In genomic region chr7:44666462-44666861, GRCm38 (mm10) we compare ENCODE assay signal across 20 mouse cellular contexts. TPM values are rescaled to one million over a fixed set of nuclear protein-coding genes. Genes with fewer than 3 reads are reported as not detected.
DNase-seq lines count a peak whose midpoint lies in the region; ATAC-seq and TF ChIP-seq lines count a peak whose summit lies in the region.
"Had no signal": no experiment of that assay in that cellular context is flagged by ENCODE, and none has a peak within 500 bp of the region (broad histone marks: within the 10 kb centered on the region; RNA-seq: fewer than 3 reads in every experiment).

No protein-coding gene starts in this region.

- H3K4me3 ChIP-seq in layer of hippocampus, adult 2 months: no peak overlapping the region
- H3K4me3 ChIP-seq in testis, adult 2 months (ENCODE audit: control insufficient read depth, low read depth, low read length): no peak overlapping the region
- H3K4me3 ChIP-seq in forebrain, embryonic 12.5 days (replicated peaks): no peak overlapping the region
- no peak overlapping the region for H3K4me3 ChIP-seq in thymus, adult 2 months (ENCODE audit: control insufficient read depth, insufficient read depth, low read length)
- H3K4me3 ChIP-seq: heart, embryonic 12.5 days; hindbrain, embryonic 10.5 days; liver, embryonic 15.5 days; midbrain, embryonic 13.5 days had no signal

- H3K27me3 ChIP-seq in testis, adult 2 months (ENCODE audit: control insufficient read depth, insufficient read depth, low read length): no peaks in the 10 kb centered on the region
- H3K27me3 ChIP-seq in forebrain, embryonic 12.5 days: peaks cover 43% of the 10 kb centered on the region
- H3K27me3 ChIP-seq in thymus, adult 2 months (ENCODE audit: control insufficient read depth, insufficient read depth, low read length): no peaks in the 10 kb centered on the region; the same call in 1 of the 2 replicates

- H3K4me2 ChIP-seq in forebrain, embryonic 12.5 days: no peak overlapping the region
- H3K4me2 ChIP-seq: heart, embryonic 12.5 days; liver, embryonic 15.5 days; midbrain, embryonic 13.5 days had no signal

- no peak for ATAC-seq in forebrain, embryonic 12.5 days (ENCODE audit: low FRiP score)
- ATAC-seq: activated CD4-positive, CD25-positive, alpha-beta regulatory T cell, adult 4 months; forebrain, embryonic 16.5 days; midbrain, embryonic 13.5 days had no signal

- peaks cover 25% of the 10 kb centered on the region for H3K4me1 ChIP-seq in testis, adult 2 months (ENCODE audit: control insufficient read depth, insufficient read depth, low read length)
- H3K4me1 ChIP-seq in forebrain, embryonic 12.5 days: peaks cover 11% of the 10 kb centered on the region
- H3K4me1 ChIP-seq in thymus, adult 2 months (replicated peaks; ENCODE audit: control insufficient read depth, insufficient read depth, low read length): no peaks in the 10 kb centered on the region

- H3K27ac ChIP-seq in layer of hippocampus, adult 2 months: no peak overlapping the region
- no peak overlapping the region for H3K27ac ChIP-seq in testis, adult 2 months (ENCODE audit: control insufficient read depth, insufficient read depth, low read depth, low read length)
- no peak overlapping the region for H3K27ac ChIP-seq in forebrain, embryonic 12.5 days
- H3K27ac ChIP-seq in thymus, adult 2 months (ENCODE audit: control insufficient read depth, insufficient read depth, low read length): no peak overlapping the region
- H3K27ac ChIP-seq: hindbrain, embryonic 10.5 days; liver, embryonic 15.5 days; midbrain, embryonic 13.5 days had no signal

- no peak overlapping the region for H3K9ac ChIP-seq in forebrain, embryonic 12.5 days
- H3K9ac ChIP-seq: heart, embryonic 12.5 days; liver, embryonic 15.5 days; midbrain, embryonic 13.5 days had no signal

- no peak for DNase-seq in layer of hippocampus, adult 2 months (ENCODE audit: low spot score in 2 of 2)
- DNase-seq in layer of hippocampus, adult 9-10 months (ENCODE audit: low spot score): no peak
- no peak for DNase-seq in testis, postnatal 10 days (ENCODE audit: low spot score)
- peak; percentile 71 for DNase-seq in ZHBTc4 (ENCODE audit: low read depth, low spot score)
- DNase-seq in thymus, adult 2 months: no peak
- DNase-seq: cerebellum, adult 11 months; gastrocnemius, postnatal 14 days; kidney, adult 11 months; thymus, postnatal 36 days had no signal

- H3K9me3 ChIP-seq in forebrain, embryonic 12.5 days: no peaks in the 10 kb centered on the region
- H3K9me3 ChIP-seq: hindbrain, embryonic 10.5 days; liver, embryonic 15.5 days; midbrain, embryonic 13.5 days had no signal

- TF ChIP-seq CTCF in layer of hippocampus, adult 2 months (conservative IDR thresholded peaks at IDR 0.05): peak; percentile 53
- peak; percentile 17; the same call in 1 of the 2 replicates for TF ChIP-seq CTCF in testis, adult 2 months (IDR thresholded peaks at IDR 0.05; ENCODE audit: control insufficient read depth, insufficient read depth, insufficient replicate concordance, low read depth, low read length)
- TF ChIP-seq CTCF in thymus, adult 2 months (IDR thresholded peaks at IDR 0.05; ENCODE audit: borderline replicate concordance, control insufficient read depth, extremely low read depth, insufficient read depth, low read length, poor library complexity): no peak

- 83% methylated on average over 2 of the region's 2 CpGs for whole genome bisulfite sequencing in forebrain, embryonic 12.5 days
- 82% methylated on average over 2 of the region's 2 CpGs for WGBS in thymus, adult 2 months

- no peak for TF ChIP-seq POLR2A in testis, adult 2 months (IDR thresholded peaks at IDR 0.05; ENCODE audit: control insufficient read depth, low read depth, low read length)
- TF ChIP-seq POLR2A in thymus, adult 2 months (IDR thresholded peaks at IDR 0.05; ENCODE audit: control insufficient read depth, extremely low read depth, insufficient read depth, low read length, poor library complexity): no peak

- no peaks in the 10 kb centered on the region for H3K36me3 ChIP-seq in testis, adult 2 months (ENCODE audit: control insufficient read depth, insufficient read depth, low read length)
- H3K36me3 ChIP-seq in forebrain, embryonic 12.5 days (replicated peaks): no peaks in the 10 kb centered on the region
- no peaks in the 10 kb centered on the region for H3K36me3 ChIP-seq in thymus, adult 2 months (ENCODE audit: control insufficient read depth, insufficient read depth, low read length)
- H3K36me3 ChIP-seq: heart, embryonic 12.5 days; hindbrain, embryonic 10.5 days; liver, embryonic 15.5 days; midbrain, embryonic 13.5 days had no signal

RNA-seq across cellular contexts. Expression of gene Myh14, which starts 4.2 kb away (rescaled TPM):
- total RNA-seq in layer of hippocampus, adult 2 months (2021): 10 to 100 TPM; 30.4 TPM
- polyA plus RNA-seq in testis, adult 2 months (2012; rRNA removed): 1.2 and 2.6 TPM in 2 replicates
- 2.1 and 2.3 TPM in 2 replicates for polyA plus RNA-seq in forebrain, embryonic 12.5 days (2016; fragmentation: Nextera tagmentation; extraction: Ambion mirVana)
- 1.9 and 3.7 TPM in 2 replicates for polyA plus RNA-seq in thymus, adult 2 months (2012; rRNA removed)

RNA-seq across cellular contexts. Expression of gene Izumo2, which starts 42.1 kb away (rescaled TPM):
- not detected for total RNA-seq in layer of hippocampus, adult 2 months (2021)
- polyA plus RNA-seq in testis, adult 2 months (2012; rRNA removed): 171 and 196 TPM in 2 replicates
- polyA plus RNA-seq in forebrain, embryonic 12.5 days (2016; fragmentation: Nextera tagmentation; extraction: Ambion mirVana): not detected in 2 replicates
- not detected in 2 replicates for polyA plus RNA-seq in thymus, adult 2 months (2012; rRNA removed)
- total RNA-seq: gastrocnemius, postnatal 14 days; layer of hippocampus, adult 8-10 months; left cerebral cortex, postnatal 36 days had no signal
- polyA plus RNA-seq: activated CD4-positive, CD25-positive, alpha-beta regulatory T cell, adult 4 months; forebrain, embryonic 16.5 days; heart, embryonic 12.5 days; hindbrain, embryonic 10.5 days; liver, embryonic 15.5 days; midbrain, embryonic 13.5 days; stomach, embryonic 14.5 days had no signal

Comparison
In these comparisons a context has a peak if more than half of its experiments do, and no peak if none do; other contexts are left out.
1. RNA of gene Izumo2, which starts 42.1 kb away (polyA plus RNA-seq): 171 to 196 TPM in testis, adult 2 months; not detected in forebrain, embryonic 12.5 days and not detected in thymus, adult 2 months; every median in the first group is over 100 times any median in the second.